Mouse (Mus musculus) testis, adult 2 months (tissue): Measurements from ENCODE around the gene 9230104L09Rik. TPM values are rescaled to one million over a fixed set of nuclear protein-coding genes. Genes with fewer than 3 reads are reported as not detected.

Experiments used
- H3K27ac ChIP-seq: fragments of 200-500 bp; 2 replicates; pipeline ENCODE4 v1.5.1; 2012; ENCODE audit warnings: low read depth, low read length; ENCODE audit not compliant: control insufficient read depth, insufficient read depth
- H3K27me3 ChIP-seq: fragments of 200-500 bp; 2 replicates; pipeline ENCODE4 v1.6.1; 2012; ENCODE audit warnings: mild to moderate bottlenecking, low read length, moderate library complexity; ENCODE audit not compliant: control insufficient read depth, insufficient read depth
- H3K36me3 ChIP-seq: fragments of 200-500 bp; 2 replicates; pipeline ENCODE4 v1.6.1; 2012; ENCODE audit warnings: mild to moderate bottlenecking, low read length; ENCODE audit not compliant: control insufficient read depth, insufficient read depth
- H3K4me1 ChIP-seq: fragments of 200-500 bp; 2 replicates; pipeline ENCODE4 v1.6.1; 2012; ENCODE audit warnings: low read length; ENCODE audit not compliant: control insufficient read depth, insufficient read depth
- H3K4me3 ChIP-seq: fragments of 200-500 bp; 2 replicates; pipeline ENCODE4 v1.5.1; 2012; ENCODE audit warnings: low read depth, mild to moderate bottlenecking, low read length, moderate library complexity, mixed read lengths; ENCODE audit not compliant: control insufficient read depth
- CTCF ChIP-seq: fragments of 200-500 bp; IDR thresholded peaks from 2 replicates; pipeline ENCODE4 v1.5.1; 2012; ENCODE audit warnings: low read depth, mild to moderate bottlenecking, inconsistent platforms, low read length, moderate library complexity; ENCODE audit not compliant: control insufficient read depth, insufficient read depth, insufficient replicate concordance
- POLR2A ChIP-seq: fragments of 200-500 bp; IDR thresholded peaks from 2 replicates; pipeline ENCODE4 v1.6.1; 2012; ENCODE audit warnings: low read depth, mild to moderate bottlenecking, inconsistent platforms, low read length, moderate library complexity; ENCODE audit not compliant: control insufficient read depth
- polyA plus RNA-seq: library from polyadenylated mRNA; depleted of rRNA; stranded (reverse); fragments of >200 nt; gene quantifications from 2 replicates; pipeline ENCODE4 v1.2.3, GENCODE M21; 2012

Gene 9230104L09Rik
- polyA plus RNA-seq, 1 experiment = 25.8 TPM

GRCm38 (mm10) chr2:148856630-148857400 is 8.0 kb downstream of the 9230104L09Rik start:
- Histone ChIP-seq H3K27ac (peak overlapping the region; percentile 37; the same call in 1 of the 2 replicates), H3K4me1 (no peaks in the 10 kb centered on the region), H3K4me3 (no peak overlapping the region), H3K27me3 (no peaks in the 10 kb centered on the region), H3K36me3 (no peaks in the 10 kb centered on the region)
- no peak for TF ChIP-seq POLR2A
- TF ChIP-seq CTCF = no peak

DNA sequence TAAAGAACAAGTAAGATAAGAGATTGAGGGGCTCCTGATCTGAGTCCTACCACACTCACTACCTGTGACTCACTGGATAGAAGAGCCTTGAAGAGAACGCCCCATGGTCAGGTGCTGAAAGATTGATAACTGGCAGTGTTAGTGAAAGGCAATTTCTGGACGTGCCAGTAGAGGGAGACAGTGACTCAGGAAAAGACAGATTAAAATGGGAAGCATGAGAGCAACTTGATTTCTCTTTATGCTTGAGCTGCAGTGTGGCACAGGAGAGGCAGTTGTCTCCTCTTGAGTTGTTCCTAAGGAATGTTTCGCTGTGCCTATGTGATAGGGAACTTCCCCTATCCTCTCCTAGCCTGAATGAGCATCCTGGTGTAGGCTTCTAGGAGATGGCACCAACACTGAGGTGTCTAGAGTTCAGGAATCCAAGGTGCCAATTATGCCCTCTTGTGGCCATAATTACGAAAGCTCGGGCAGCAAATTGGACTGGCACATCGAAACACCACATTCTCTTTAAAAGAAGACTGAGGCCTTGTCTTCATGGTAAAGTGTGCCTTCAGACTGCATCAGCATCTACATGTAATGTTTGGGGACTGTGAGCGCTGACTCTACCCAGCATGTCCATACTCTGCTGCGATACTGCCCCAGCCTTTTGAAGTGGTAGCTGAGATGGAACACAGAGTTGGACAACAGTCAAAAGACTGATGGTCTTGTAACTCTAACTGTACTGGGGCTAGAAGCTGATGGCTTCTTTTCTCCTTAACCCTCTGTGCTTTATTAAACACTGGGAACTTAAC is 13.5 kb downstream of the 9230104L09Rik start:
- no peaks in the 10 kb centered on the region for H3K27me3 ChIP-seq

GRCm38 (mm10) chr2:148839224-148839623 is 25.6 kb downstream of the 9230104L09Rik start:
- H3K4me1 ChIP-seq = no peaks in the 10 kb centered on the region
- H3K4me3 ChIP-seq = no peak overlapping the region

More for the DNA sequence above, 13.5 kb downstream of the 9230104L09Rik start:
- no peak overlapping the region for H3K27ac ChIP-seq
- no peak overlapping the region for H3K4me3 ChIP-seq
- TF ChIP-seq CTCF (no peak), POLR2A (no peak)
- H3K4me1 ChIP-seq = no peaks in the 10 kb centered on the region; the same call in 1 of the 2 replicates
- no peaks in the 10 kb centered on the region for H3K36me3 ChIP-seq

GRCm38 (mm10) chr2:148838075-148838777 is 26.6 kb downstream of the 9230104L09Rik start:
- Histone ChIP-seq H3K36me3 (no peaks in the 10 kb centered on the region), H3K27me3 (no peaks in the 10 kb centered on the region), H3K27ac (no peak overlapping the region), H3K4me3 (no peak overlapping the region), H3K4me1 (no peaks in the 10 kb centered on the region)
- TF ChIP-seq CTCF (no peak), POLR2A (no peak)

More at GRCm38 (mm10) chr2:148839224-148839623, 25.6 kb downstream of the 9230104L09Rik start:
- Histone ChIP-seq H3K27me3 (no peaks in the 10 kb centered on the region), H3K36me3 (no peaks in the 10 kb centered on the region), H3K27ac (no peak overlapping the region)
- TF ChIP-seq CTCF (no peak), POLR2A (no peak)

GRCm38 (mm10) chr2:148834912-148835311 is 29.9 kb downstream of the 9230104L09Rik start, which contains the start of gene Cst9:
Gene Cst9, plus strand, starts transcription at chr2:148835147.
- no peaks in the 10 kb centered on the region for H3K36me3 ChIP-seq
- peak within 1 kb of the TSS; percentile 29; the same call in 1 of the 2 replicates for H3K4me3 ChIP-seq
- peak within 1 kb of the TSS; percentile 57 for H3K27ac ChIP-seq
- no peaks in the 10 kb centered on the region for H3K4me1 ChIP-seq
- H3K27me3 ChIP-seq = no peaks in the 10 kb centered on the region
- TF ChIP-seq POLR2A (no peak), CTCF (no peak)

DNA sequence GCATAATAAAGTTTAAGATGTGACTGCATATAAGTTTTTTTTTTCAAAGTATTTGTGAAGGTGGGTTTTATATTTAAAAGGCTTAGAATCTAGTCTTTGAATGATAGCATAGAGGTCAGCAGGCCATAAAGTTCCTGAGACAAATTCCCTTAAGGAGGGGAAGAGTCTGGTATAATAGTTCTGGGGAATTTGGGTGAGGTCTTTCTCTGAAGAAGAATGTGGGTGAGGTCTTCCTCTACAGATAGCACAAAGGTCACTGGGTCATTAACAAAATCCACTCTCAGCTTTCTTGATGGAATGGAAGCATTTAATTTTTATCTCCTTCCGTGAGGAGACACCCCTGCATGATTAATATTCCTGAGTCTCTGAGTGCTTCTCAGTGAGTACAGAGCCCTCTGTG is 38.9 kb downstream of the 9230104L09Rik start:
- H3K4me3 ChIP-seq = no peak overlapping the region
- no peak for TF ChIP-seq POLR2A
- TF ChIP-seq CTCF = no peak
- H3K36me3 ChIP-seq = no peaks in the 10 kb centered on the region

More for the DNA sequence above, 38.9 kb downstream of the 9230104L09Rik start:
- no peaks in the 10 kb centered on the region for H3K27me3 ChIP-seq
- H3K4me1 ChIP-seq = no peaks in the 10 kb centered on the region
- H3K27ac ChIP-seq = no peak overlapping the region
